Mouse (Mus musculus) heart, postnatal 4 days (tissue): ENCODE results near the gene Cntln. TPM values are rescaled to one million over a fixed set of nuclear protein-coding genes. Genes with fewer than 3 reads are reported as not detected.

ENCODE experiments used
- DNase-seq: peaks from one replicate; pipeline ENCODE4 v3.0.0; 2021
- total RNA-seq, 2 experiments: library from RNA; stranded (reverse); gene quantifications; 2 replicates each; pipeline ENCODE4 v1.2.3; 2021

The Cntln gene
- 1 to 10 TPM; 8.9 to 9.3 TPM for total RNA-seq

GRCm38 (mm10) chr4:84884111-84884538 lies at the start of gene Cntln:
TSS of gene Cntln (plus strand) at chr4:84884309.
- DNase-seq, result peak; percentile 98

- peak; percentile 31 for DNase-seq
Observed at GRCm38 (mm10) chr4:84836979-84837378, 47.1 kb upstream of the Cntln start.

- DNase-seq, result no peak
Observed at GRCm38 (mm10) chr4:84838545-84838944, 45.6 kb upstream of the Cntln start.

GRCm38 (mm10) chr4:84839466-84839865 lies 44.6 kb upstream of the Cntln start:
- DNase-seq, result no peak

- DNase-seq, result no peak
Observed at GRCm38 (mm10) chr4:84857588-84857987, 26.5 kb upstream of the Cntln start.

- peak; percentile 53 for DNase-seq
Observed at GRCm38 (mm10) chr4:84876347-84876746, 7.8 kb upstream of the Cntln start.

GRCm38 (mm10) chr4:84883646-84884045 lies 463 bp upstream of the Cntln start:
- no peak for DNase-seq

GRCm38 (mm10) chr4:84884539-84885270 lies 596 bp downstream of the Cntln start:
- peak; percentile 59 for DNase-seq

GRCm38 (mm10) chr4:84885271-84885540 lies 1.1 kb downstream of the Cntln start:
- no peak for DNase-seq

- no peak for DNase-seq
Observed at GRCm38 (mm10) chr4:84918393-84918792, 34.3 kb downstream of the Cntln start.

- no peak for DNase-seq
Observed at GRCm38 (mm10) chr4:84934342-84934929, 50.3 kb downstream of the Cntln start.

GRCm38 (mm10) chr4:84942059-84942458 lies 58.0 kb downstream of the Cntln start:
- no peak for DNase-seq

GRCm38 (mm10) chr4:84942651-84943050 lies 58.5 kb downstream of the Cntln start:
- DNase-seq, result no peak

- DNase-seq, result no peak
Observed at GRCm38 (mm10) chr4:84944100-84944499, 60.0 kb downstream of the Cntln start.

GRCm38 (mm10) chr4:84946450-84946849 lies 62.3 kb downstream of the Cntln start:
- no peak for DNase-seq

GRCm38 (mm10) chr4:84976875-84977646 lies 93.0 kb downstream of the Cntln start:
- no peak for DNase-seq

- no peak for DNase-seq
Observed at GRCm38 (mm10) chr4:84995520-84996348, 111.6 kb downstream of the Cntln start.

- no peak for DNase-seq
Observed at GRCm38 (mm10) chr4:85005581-85005980, 121.5 kb downstream of the Cntln start.

GRCm38 (mm10) chr4:85006789-85007188 lies 122.7 kb downstream of the Cntln start:
- no peak for DNase-seq

GRCm38 (mm10) chr4:85010846-85011245 lies 126.7 kb downstream of the Cntln start:
- DNase-seq, result no peak

GRCm38 (mm10) chr4:85045748-85046147 lies 161.6 kb downstream of the Cntln start:
- no peak for DNase-seq

GRCm38 (mm10) chr4:85049933-85050553 lies 165.9 kb downstream of the Cntln start:
- no peak for DNase-seq
